Mouse (Mus musculus) left cerebral cortex, adult 8-10 months (tissue): ENCODE results near the gene Ncoa5. TPM values are rescaled to one million over a fixed set of nuclear protein-coding genes. Genes with fewer than 3 reads are reported as not detected.

Experiments used
- DNase-seq, 2 experiments: peaks; one replicate each; pipeline ENCODE4 v3.0.0; 2022; ENCODE audit warnings: low spot score in 2 of 2
- total RNA-seq, 4 experiments: library from RNA; stranded (reverse); gene quantifications; 2 replicates each; pipeline ENCODE4 v1.2.4; 2022

The Ncoa5 gene
- total RNA-seq, 4 experiments from 2014 or later: 41.4 to 50.4 (median 44.6) TPM

DNA sequence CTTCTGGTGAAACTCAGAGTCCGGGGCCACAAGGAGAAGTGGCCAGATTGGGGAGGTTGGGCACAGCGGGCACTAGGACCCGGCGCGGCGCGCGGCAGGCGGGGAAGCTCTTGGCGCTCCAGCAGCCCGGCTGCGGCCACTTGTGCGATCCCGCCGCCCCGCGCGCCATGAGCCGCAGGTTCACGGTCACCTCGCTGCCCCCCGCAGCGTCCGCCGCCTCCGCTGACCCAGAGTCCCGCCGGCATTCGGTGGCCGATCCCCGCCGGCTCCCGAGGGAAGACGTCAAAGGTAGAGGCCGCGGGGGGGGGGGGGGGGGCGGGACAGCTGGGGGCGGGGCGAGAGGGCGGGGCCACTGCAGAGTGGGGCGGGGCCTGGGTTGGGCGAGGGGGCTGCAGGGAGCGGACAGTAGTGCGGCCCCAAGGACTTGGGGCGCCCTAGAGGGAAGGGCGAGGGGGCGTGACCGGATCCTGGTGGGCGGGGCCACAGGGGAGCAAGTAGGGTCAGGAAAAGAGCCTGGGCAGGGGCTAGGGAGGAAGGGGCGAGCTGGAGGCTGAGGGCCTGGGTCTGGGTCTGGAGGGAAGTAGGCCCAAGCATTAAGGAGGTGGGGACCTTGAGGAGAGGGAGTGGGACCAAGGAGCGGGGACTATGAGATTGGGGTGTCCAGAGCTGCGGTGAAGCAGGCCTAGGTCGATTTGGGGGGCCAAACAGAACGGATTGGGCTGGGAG is 73.8 kb downstream of the Ncoa5 start, which contains the start of gene Slc12a5:
TSS of gene Slc12a5 (plus strand) at position 87 of the 726 bp plus-strand sequence.
- DNase-seq: no peak

DNA sequence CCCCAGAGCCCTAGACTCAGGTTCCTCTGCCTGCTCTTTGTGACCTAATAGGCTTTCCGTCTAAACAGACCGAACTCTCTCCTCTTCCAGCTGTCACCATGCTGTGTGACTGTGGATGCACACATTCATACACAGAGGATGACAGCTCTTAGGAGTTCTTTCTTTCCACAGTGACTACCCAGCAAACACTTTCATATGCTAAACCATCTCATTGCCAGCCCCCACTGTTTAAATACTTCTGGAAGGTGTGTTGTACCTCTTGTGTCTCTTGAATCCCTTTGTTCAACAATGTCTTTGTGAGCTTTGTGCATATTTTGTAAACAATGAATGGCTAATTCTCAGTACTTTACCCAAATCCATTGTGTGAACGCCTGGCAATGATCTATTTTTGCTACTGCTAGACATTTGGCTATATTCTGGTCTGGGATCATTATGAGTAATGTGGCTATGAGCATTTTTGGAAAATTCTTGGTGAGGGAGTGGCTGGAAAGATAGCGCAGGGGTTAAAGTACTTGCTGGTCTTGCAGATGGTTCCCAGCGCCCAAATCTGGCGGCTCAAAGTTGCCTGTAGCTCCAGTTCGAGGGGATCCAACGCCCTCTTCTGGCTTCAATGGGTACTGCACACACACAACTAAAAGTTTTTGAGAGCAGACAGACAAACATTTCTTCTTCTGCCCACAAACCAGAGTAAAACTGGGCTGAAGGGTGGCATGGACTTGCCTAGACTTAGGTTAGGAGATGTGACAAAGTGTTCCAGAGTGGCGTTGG is 76.9 kb downstream of the Ncoa5 start:
- no peak for DNase-seq

GRCm38 (mm10) chr2:164956195-164956594 is 78.5 kb downstream of the Ncoa5 start:
- DNase-seq: no peak

GRCm38 (mm10) chr2:164955725-164956124 is 78.9 kb downstream of the Ncoa5 start:
- no peak for DNase-seq

- no peak for DNase-seq
Observed at GRCm38 (mm10) chr2:164953224-164953623, 81.4 kb downstream of the Ncoa5 start.

DNA sequence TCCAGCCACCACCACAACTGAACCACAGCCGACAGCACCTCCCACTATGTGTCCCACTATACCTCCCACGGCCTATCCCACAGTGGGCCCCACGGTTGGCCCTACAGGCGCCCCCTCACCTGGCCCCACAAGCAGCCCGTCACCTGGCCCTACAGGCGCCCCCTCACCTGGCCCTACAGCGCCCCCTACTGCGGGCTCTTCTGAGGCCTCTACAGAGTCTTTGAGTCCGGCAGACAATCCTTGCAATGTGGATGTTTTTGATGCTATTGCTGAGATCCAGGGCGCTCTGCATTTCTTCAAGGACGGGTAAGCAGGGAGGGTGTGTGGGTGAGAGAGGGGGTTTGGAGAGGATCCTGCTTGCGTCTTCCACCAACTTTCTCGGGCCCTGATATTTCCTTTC is 82.2 kb downstream of the Ncoa5 start:
- no peak for DNase-seq

GRCm38 (mm10) chr2:164951745-164952144 is 82.9 kb downstream of the Ncoa5 start:
- no peak for DNase-seq

DNA sequence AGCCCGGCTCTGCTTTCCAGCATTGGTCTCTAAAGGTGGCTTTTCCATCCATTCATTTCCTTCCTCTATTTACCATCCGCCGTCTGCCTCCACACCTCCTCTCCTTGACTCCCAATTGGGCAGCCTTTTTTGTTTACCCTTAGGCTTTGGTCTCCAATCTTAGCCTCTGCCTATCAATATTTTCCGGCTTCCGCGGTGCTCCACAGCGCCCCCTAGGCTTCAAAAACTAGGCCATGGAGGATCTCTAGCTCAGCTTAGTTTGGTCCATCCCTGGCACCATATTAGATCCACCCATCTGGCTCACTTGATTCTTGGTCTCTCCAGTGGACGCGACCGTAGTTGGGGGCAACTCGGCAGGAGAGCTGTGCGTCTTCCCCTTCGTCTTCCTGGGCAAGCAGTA is 84.2 kb downstream of the Ncoa5 start:
- DNase-seq: no peak

Other genes starting within 250 kb of the Ncoa5 start
- 10 to 100 TPM; 46.4 to 53.8 (median 51.0) TPM for gene Snx21, start 249.0 kb downstream of the Ncoa5 start, total RNA-seq
- 10 to 100 TPM; 22.0 to 27.6 (median 26.4) TPM for gene Acot8, start 230.0 kb downstream of the Ncoa5 start, total RNA-seq
- 1 to 10 TPM; 7.1 to 10.0 (median 8.7) TPM for gene Zswim3, start 229.8 kb downstream of the Ncoa5 start, total RNA-seq
- 10 to 100 TPM; 20.3 to 25.7 (median 23.9) TPM for gene Zswim1, start 212.2 kb downstream of the Ncoa5 start, total RNA-seq
- gene Spata25, start 206.3 kb downstream of the Ncoa5 start, total RNA-seq: 1 to 10 TPM in 2 of 4 experiments, not detected in 2; 1.0 to 1.4 TPM
- 100 to 1,000 TPM; 112 to 182 (median 135) TPM for gene Ctsa, start 202.0 kb downstream of the Ncoa5 start, total RNA-seq
- gene Neurl2, start 201.4 kb downstream of the Ncoa5 start, total RNA-seq: 1 to 10 TPM; 4.5 to 7.1 (median 5.5) TPM
- gene Pltp, start 177.2 kb downstream of the Ncoa5 start, total RNA-seq: 100 to 1,000 TPM; 103 to 113 (median 109) TPM
- 10 to 100 TPM; 47.7 to 59.4 (median 52.0) TPM for gene Pcif1, start 155.6 kb downstream of the Ncoa5 start, total RNA-seq
- gene Zfp335, start 123.1 kb downstream of the Ncoa5 start, total RNA-seq: 10 to 100 TPM; 22.8 to 23.9 (median 23.3) TPM
- gene Mmp9, start 94.1 kb downstream of the Ncoa5 start, total RNA-seq: 1 to 10 TPM in 3 of 4 experiments, under 1 TPM in 1; 0.87 to 2.5 (median 1.5) TPM
- 100 to 1,000 TPM; 509 to 530 (median 524) TPM for gene Slc12a5, start 74.1 kb downstream of the Ncoa5 start, total RNA-seq
- gene Cd40, start 20.8 kb upstream of the Ncoa5 start, total RNA-seq: under 1 TPM; 0.23 to 0.81 (median 0.59) TPM
- gene 1700025C18Rik, start 55.9 kb upstream of the Ncoa5 start, total RNA-seq: not detected
- gene Cdh22, start 200.0 kb upstream of the Ncoa5 start, total RNA-seq: 10 to 100 TPM; 43.7 to 47.2 (median 44.4) TPM